In the genomic region with DNA sequence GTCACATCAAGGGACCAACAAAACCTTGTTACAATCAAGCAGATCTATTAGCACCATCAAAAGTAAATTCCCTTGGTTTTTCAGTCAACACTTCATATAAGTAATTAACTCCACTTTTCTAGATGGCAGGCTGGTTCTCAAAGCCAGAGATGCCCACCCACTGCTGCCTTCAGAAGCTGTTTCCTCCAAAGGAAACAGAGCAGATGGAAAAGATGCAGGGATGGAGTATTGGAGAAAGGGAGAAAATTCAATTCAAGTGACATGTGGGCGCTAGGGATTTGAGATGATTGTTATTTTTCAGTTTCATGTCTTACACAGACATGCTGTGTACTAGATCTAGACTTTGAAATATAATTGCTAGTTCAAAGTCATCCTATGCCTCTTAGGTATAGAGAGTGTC, we compare ENCODE assay signal across 11 mouse cellular contexts.
"Had no signal": no experiment of that assay in that cellular context is flagged by ENCODE, and none has a peak within 500 bp of the region (broad histone marks: within the 10 kb centered on the region; RNA-seq: fewer than 3 reads in every experiment).

No protein-coding gene starts in this region.

- DNase-seq: kidney, adult 18-20 months; kidney, adult 9 months; kidney, postnatal 25 days; liver; liver, embryonic 13.5 days; lung, adult 2 months; lung, postnatal 14 days; lung, postnatal 4 days; midbrain, embryonic 14.5 days; thymus, adult 2 months; thymus, postnatal 14 days had no signal
